Mouse (Mus musculus) inflammation-experienced regulatory T-cells, adult 16 weeks (primary cell): ENCODE results near the gene Gm11555. TPM values are rescaled to one million over a fixed set of nuclear protein-coding genes. Genes with fewer than 3 reads are reported as not detected.

Experiments
- polyA plus RNA-seq: library from polyadenylated mRNA; unstranded; fragments of 100-300 nt; shearing (Covaris generic); gene quantifications from one replicate; pipeline ENCODE4 v1.2.1, GENCODE M21; 2017

The Gm11555 gene
- not detected for polyA plus RNA-seq

GRCm38 (mm10) chr11:99650136-99650535, at the start of gene Gm11555:
Gm11555 (minus strand) TSS chr11:99650236.

GRCm38 (mm10) chr11:99690463-99690862, 40.4 kb upstream of the Gm11555 start, which contains the start of gene Gm14190:
Gm14190 (minus strand) TSS chr11:99690740.

DNA sequence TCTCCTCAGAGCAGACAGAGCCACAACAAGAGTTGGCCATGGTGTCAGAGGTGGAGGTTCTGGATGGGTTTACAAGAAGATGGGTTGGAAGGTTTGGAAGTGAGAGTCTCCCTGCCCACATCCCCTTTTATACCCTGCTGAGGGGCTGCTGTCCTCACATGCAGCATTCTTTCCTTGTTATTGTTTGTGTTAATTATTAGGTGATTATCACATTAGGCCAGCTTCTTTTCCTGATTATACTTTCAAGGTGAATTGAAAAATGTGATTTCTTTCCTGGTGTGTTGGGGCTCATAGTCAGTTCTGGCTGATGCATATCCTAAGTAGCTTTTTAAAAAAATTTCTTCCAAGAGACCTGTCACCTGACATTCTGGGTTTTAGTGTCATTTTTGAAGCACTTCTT, 15.8 kb upstream of the Gm11555 start, which contains the start of gene Krtap4-6:
Gene Krtap4-6 (minus strand): TSS at position 101 of the 400 bp plus-strand sequence.

GRCm38 (mm10) chr11:99658467-99659010, 8.5 kb upstream of the Gm11555 start, which contains the start of gene Gm11563:
Gm11563 (minus strand) TSS chr11:99658960.

DNA sequence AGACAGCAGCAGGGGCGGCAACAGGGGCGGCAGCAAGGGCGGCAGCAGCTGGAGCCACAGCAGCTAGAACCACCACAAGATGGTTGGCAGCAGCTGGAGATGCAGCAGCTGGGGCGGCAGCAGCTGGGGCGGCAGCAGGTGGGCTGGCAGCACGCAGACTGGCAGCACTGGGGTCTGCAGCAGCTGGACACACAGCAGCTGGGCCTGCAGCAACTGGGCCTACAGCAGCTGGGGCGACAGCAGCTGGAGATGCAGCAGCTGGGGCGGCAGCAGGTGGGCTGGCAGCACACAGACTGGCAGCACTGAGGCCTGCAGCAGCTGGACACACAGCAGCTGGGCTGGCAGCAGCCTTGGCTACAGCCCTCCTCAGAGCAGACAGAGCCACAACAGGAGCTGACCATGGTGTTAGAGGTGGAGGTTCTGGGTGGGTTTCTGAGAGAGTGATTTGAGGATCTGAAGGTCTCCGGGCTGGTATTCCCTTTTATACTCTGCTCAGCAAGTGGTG, 6.3 kb downstream of the Gm11555 start, which contains the start of gene Krtap4-7:
Gene Krtap4-7 (minus strand): TSS at position 455 of the 505 bp plus-strand sequence.

DNA sequence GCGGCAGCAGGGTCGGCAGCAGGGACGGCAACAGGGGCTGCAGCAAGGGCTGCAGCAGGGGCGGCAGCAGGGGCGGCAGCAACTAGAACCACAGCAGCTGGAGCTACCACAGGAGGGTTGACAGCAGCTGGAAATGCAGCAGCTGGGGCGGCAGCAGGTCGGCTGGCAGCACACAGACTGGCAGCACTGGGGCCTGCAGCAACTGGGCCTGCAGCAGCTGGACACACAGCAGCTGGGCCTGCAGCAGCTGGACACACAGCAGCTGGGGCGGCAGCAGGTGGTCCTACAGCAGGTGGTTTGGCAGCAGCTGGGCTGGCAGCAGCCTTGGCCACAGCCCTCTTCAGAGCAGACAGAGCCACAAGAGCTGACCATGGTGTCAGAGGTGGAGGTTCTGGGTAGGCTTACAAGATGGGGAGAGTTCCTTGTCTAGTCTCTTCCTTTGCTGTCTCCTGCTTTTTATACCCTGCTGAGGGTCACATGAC, 15.3 kb downstream of the Gm11555 start, which contains the start of gene Krtap4-2:
Gene Krtap4-2 (minus strand): TSS at position 432 of the 482 bp plus-strand sequence.

GRCm38 (mm10) chr11:99628138-99628537, 21.9 kb downstream of the Gm11555 start, which contains the start of gene Krtap4-1:
Krtap4-1 (minus strand) TSS chr11:99628238.

GRCm38 (mm10) chr11:99620335-99620734, 29.7 kb downstream of the Gm11555 start, which contains the start of gene Gm11562:
Gm11562 (minus strand) TSS chr11:99620435.

DNA sequence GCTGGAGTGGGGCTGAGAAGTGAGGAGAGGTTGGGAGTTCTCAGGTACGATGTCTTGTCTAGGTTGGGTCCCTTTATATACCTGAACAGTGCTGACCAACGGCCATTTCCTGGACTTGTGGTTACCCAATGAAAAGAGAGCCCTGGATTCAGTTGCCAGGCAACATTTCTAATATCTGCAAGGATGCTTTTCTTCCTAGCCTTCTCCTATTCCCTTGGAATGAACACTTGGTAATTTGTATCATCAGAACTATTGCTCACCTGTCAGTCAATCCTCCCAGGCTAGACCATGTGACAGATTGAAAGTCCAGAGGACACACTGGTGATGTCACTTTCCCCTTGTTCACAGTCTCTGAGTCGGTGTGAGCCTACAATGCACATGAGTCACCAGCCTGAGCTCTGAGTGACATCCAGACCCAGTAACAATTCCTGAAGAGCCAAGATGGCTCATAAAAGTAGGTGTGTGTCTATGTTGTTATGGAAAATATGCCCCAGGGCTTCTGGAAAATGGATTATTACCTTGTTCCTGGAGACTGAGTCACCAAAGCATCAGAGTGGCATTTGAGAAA, 35.2 kb downstream of the Gm11555 start, which contains the start of gene Krtap2-4:
Gene Krtap2-4 (minus strand): TSS at position 51 of the 568 bp plus-strand sequence.

GRCm38 (mm10) chr11:99610089-99610488, 39.9 kb downstream of the Gm11555 start, which contains the start of gene Gm11937:
Gm11937 (minus strand) TSS chr11:99610189.

GRCm38 (mm10) chr11:99603208-99603607, 46.8 kb downstream of the Gm11555 start, which contains the start of gene Gm11938:
Gm11938 (minus strand) TSS chr11:99603308.

Other genes starting within 250 kb of the Gm11555 start
- gene Krt12, start 228.0 kb downstream of the Gm11555 start, polyA plus RNA-seq = not detected
- gene Krt20, start 212.1 kb downstream of the Gm11555 start, polyA plus RNA-seq = not detected
- gene Krt23, start 157.1 kb downstream of the Gm11555 start, polyA plus RNA-seq = not detected
- not detected for gene Krt39, start 128.9 kb downstream of the Gm11555 start, polyA plus RNA-seq
- gene Krt40, start 107.1 kb downstream of the Gm11555 start, polyA plus RNA-seq = not detected
- not detected for gene Krtap3-3, start 99.4 kb downstream of the Gm11555 start, polyA plus RNA-seq
- not detected for gene Krtap3-2, start 93.4 kb downstream of the Gm11555 start, polyA plus RNA-seq
- gene Gm11939, start 90.8 kb downstream of the Gm11555 start, polyA plus RNA-seq = not detected
- gene Krtap3-1, start 83.6 kb downstream of the Gm11555 start, polyA plus RNA-seq = not detected
- not detected for gene Krtap1-5, start 69.2 kb downstream of the Gm11555 start, polyA plus RNA-seq
- gene Krtap1-4, start 66.6 kb downstream of the Gm11555 start, polyA plus RNA-seq = not detected
- not detected for gene Krtap1-3, start 58.9 kb downstream of the Gm11555 start, polyA plus RNA-seq
- not detected for gene Krtap9-3, start 52.1 kb downstream of the Gm11555 start, polyA plus RNA-seq
- gene Gm11938, start 46.9 kb downstream of the Gm11555 start, polyA plus RNA-seq = not detected
- gene Gm11937, start 40.0 kb downstream of the Gm11555 start, polyA plus RNA-seq = not detected
- not detected for gene Krtap2-4, start 35.4 kb downstream of the Gm11555 start, polyA plus RNA-seq
- gene Gm11562, start 29.8 kb downstream of the Gm11555 start, polyA plus RNA-seq = not detected
- not detected for gene Krtap4-1, start 22.0 kb downstream of the Gm11555 start, polyA plus RNA-seq
- gene Krtap4-2, start 15.2 kb downstream of the Gm11555 start, polyA plus RNA-seq = not detected
- gene Krtap4-7, start 6.1 kb downstream of the Gm11555 start, polyA plus RNA-seq = not detected
- not detected for gene Gm11563, start 8.7 kb upstream of the Gm11555 start, polyA plus RNA-seq
- gene Krtap4-6, start 15.7 kb upstream of the Gm11555 start, polyA plus RNA-seq = not detected
- gene Gm14190, start 40.5 kb upstream of the Gm11555 start, polyA plus RNA-seq = not detected
- not detected for gene Gm14180, start 84.1 kb upstream of the Gm11555 start, polyA plus RNA-seq
- gene Gm11595, start 122.7 kb upstream of the Gm11555 start, polyA plus RNA-seq = not detected
- gene Krtap4-8, start 130.5 kb upstream of the Gm11555 start, polyA plus RNA-seq = not detected
- gene Krtap4-9, start 135.0 kb upstream of the Gm11555 start, polyA plus RNA-seq = not detected
- gene Gm11596, start 143.2 kb upstream of the Gm11555 start, polyA plus RNA-seq = not detected
- gene Gm11569, start 148.7 kb upstream of the Gm11555 start, polyA plus RNA-seq = not detected
- not detected for gene Gm11554, start 154.2 kb upstream of the Gm11555 start, polyA plus RNA-seq
- not detected for gene Krtap4-13, start 159.7 kb upstream of the Gm11555 start, polyA plus RNA-seq
- gene Gm11564, start 165.4 kb upstream of the Gm11555 start, polyA plus RNA-seq = not detected
- not detected for gene 2300003K06Rik, start 187.8 kb upstream of the Gm11555 start, polyA plus RNA-seq
- gene Krtap4-16, start 201.4 kb upstream of the Gm11555 start, polyA plus RNA-seq = not detected
- not detected for gene Gm11568, start 207.7 kb upstream of the Gm11555 start, polyA plus RNA-seq
- gene Gm11559, start 214.2 kb upstream of the Gm11555 start, polyA plus RNA-seq = not detected
- not detected for gene Krtap9-1, start 223.2 kb upstream of the Gm11555 start, polyA plus RNA-seq
- not detected for gene Gm11567, start 229.0 kb upstream of the Gm11555 start, polyA plus RNA-seq